Mouse (Mus musculus): ENCODE measurements at regions not wholly inside any gene's neighbourhood (a gene's known extent, or its start where the extent isn't known, plus 50 kb on each side); places are given as distances from the start of the nearest gene placed in this dataset.
"Not testable (repeated sequence)": the region's sequence is repeated elsewhere in the genome, so short reads cannot be mapped to it uniquely, and the experiment has no call there.

- no peaks in the 10 kb centered on the region for H3K4me1 ChIP-seq
- ATAC-seq (replicated peaks; ENCODE audit: low FRiP score): no peak
- H3K4me2 ChIP-seq: no peak overlapping the region
- no peaks in the 10 kb centered on the region for H3K27me3 ChIP-seq
- H3K9me3 ChIP-seq (replicated peaks): no peaks in the 10 kb centered on the region
- 67% methylated on average over 2 of the region's 2 CpGs for WGBS
- H3K9ac ChIP-seq: no peak overlapping the region
- no peaks in the 10 kb centered on the region for H3K36me3 ChIP-seq
- no peak overlapping the region for H3K4me3 ChIP-seq (replicated peaks)
- H3K27ac ChIP-seq: no peak overlapping the region
These were observed 168.4 kb upstream of the Crygf start for GRCm38 (mm10) chr1:65757951-65758350.

GRCm38 (mm10) chr1:65761141-65761540, 165.2 kb upstream of the Crygf start:
- ATAC-seq (replicated peaks; ENCODE audit: low FRiP score): no peak
- 65% methylated on average over 2 of the region's 2 CpGs for WGBS
- Histone ChIP-seq H3K9me3 (replicated peaks) (no peaks in the 10 kb centered on the region), H3K4me3 (replicated peaks) (no peak overlapping the region), H3K4me2 (no peak overlapping the region), H3K36me3 (no peaks in the 10 kb centered on the region), H3K27ac (no peak overlapping the region), H3K27me3 (no peaks in the 10 kb centered on the region), H3K9ac (no peak overlapping the region), H3K4me1 (no peaks in the 10 kb centered on the region)

- no peaks in the 10 kb centered on the region for H3K27me3 ChIP-seq
- H3K4me2 ChIP-seq: no peak overlapping the region
- H3K9me3 ChIP-seq (replicated peaks): no peaks in the 10 kb centered on the region
- no peak for ATAC-seq (replicated peaks; ENCODE audit: low FRiP score)
- 80% methylated on average over 1 of the region's 1 CpGs for WGBS
- H3K27ac ChIP-seq: no peak overlapping the region
- H3K9ac ChIP-seq: no peak overlapping the region
- no peaks in the 10 kb centered on the region for H3K4me1 ChIP-seq
- H3K4me3 ChIP-seq (replicated peaks): no peak overlapping the region
- H3K36me3 ChIP-seq: no peaks in the 10 kb centered on the region
These were observed 126.1 kb upstream of the Crygf start for GRCm38 (mm10) chr1:65800244-65800643.

GRCm38 (mm10) chr1:65820771-65821170, 105.5 kb upstream of the Crygf start:
- H3K27ac ChIP-seq: no peak overlapping the region
- H3K27me3 ChIP-seq: no peaks in the 10 kb centered on the region
- H3K9me3 ChIP-seq (replicated peaks): no peaks in the 10 kb centered on the region
- WGBS: 63% methylated on average over 5 of the region's 5 CpGs
- H3K4me2 ChIP-seq: no peak overlapping the region
- ATAC-seq (replicated peaks; ENCODE audit: low FRiP score): no peak
- H3K4me1 ChIP-seq: no peaks in the 10 kb centered on the region
- H3K9ac ChIP-seq: no peak overlapping the region
- no peak overlapping the region for H3K4me3 ChIP-seq (replicated peaks)
- H3K36me3 ChIP-seq: no peaks in the 10 kb centered on the region

- Histone ChIP-seq H3K27ac (no peak overlapping the region), H3K9ac (no peak overlapping the region), H3K4me1 (no peaks in the 10 kb centered on the region), H3K36me3 (no peaks in the 10 kb centered on the region), H3K27me3 (no peaks in the 10 kb centered on the region), H3K4me2 (no peak overlapping the region), H3K9me3 (replicated peaks) (no peaks in the 10 kb centered on the region), H3K4me3 (replicated peaks) (no peak overlapping the region)
- no peak for ATAC-seq (replicated peaks; ENCODE audit: low FRiP score)
- 79% methylated on average over 2 of the region's 2 CpGs for WGBS
These were observed 85.2 kb upstream of the Crygf start for GRCm38 (mm10) chr1:65841116-65841515.

- Histone ChIP-seq H3K27ac (no peak overlapping the region), H3K27me3 (no peaks in the 10 kb centered on the region), H3K4me2 (no peak overlapping the region), H3K4me1 (no peaks in the 10 kb centered on the region), H3K4me3 (replicated peaks) (no peak overlapping the region), H3K9ac (no peak overlapping the region), H3K36me3 (no peaks in the 10 kb centered on the region), H3K9me3 (replicated peaks) (no peaks in the 10 kb centered on the region)
- WGBS: 62% methylated on average over 2 of the region's 2 CpGs
- no peak for ATAC-seq (replicated peaks; ENCODE audit: low FRiP score)
These were observed 79.3 kb upstream of the Crygf start for GRCm38 (mm10) chr1:65847005-65847404.

- not testable (repeated sequence) for H3K4me3 ChIP-seq (replicated peaks); H3K9me3 ChIP-seq (replicated peaks); H3K36me3 ChIP-seq; ATAC-seq (replicated peaks; ENCODE audit: low FRiP score); H3K4me1 ChIP-seq; H3K27ac ChIP-seq; H3K9ac ChIP-seq; H3K27me3 ChIP-seq; H3K4me2 ChIP-seq
- 70% methylated on average over 2 of the region's 2 CpGs for WGBS
These were observed 52.6 kb upstream of the Crygf start for GRCm38 (mm10) chr1:65873691-65874090.

Measured in kidney, embryonic 15.5 days (tissue).